Mouse (Mus musculus): ENCODE measurements around the gene Sema3b. TPM values are rescaled to one million over a fixed set of nuclear protein-coding genes. Genes with fewer than 3 reads are reported as not detected.
A peak's percentile ranks its signal among the peaks of the same experiment; 100 is the strongest.

Sema3b gene
- total RNA-seq (2015; ENCODE audit: low replicate concordance) (not detected in 2 replicates), total RNA-seq (2017; ENCODE audit: low replicate concordance) (not detected in 2 replicates)

- no peak for ATAC-seq (replicated peaks; ENCODE audit: low FRiP score, poor library complexity, severe bottlenecking)
Observed at GRCm38 (mm10) chr9:107608741-107609432, at the start of gene Sema3b. Gene Sema3b, minus strand, starts transcription at chr9:107609229.

- no peak for ATAC-seq (replicated peaks; ENCODE audit: low FRiP score, poor library complexity, severe bottlenecking)
Observed at GRCm38 (mm10) chr9:107658096-107658495, 49.1 kb upstream of the Sema3b start.

- no peak for ATAC-seq (replicated peaks; ENCODE audit: low FRiP score, poor library complexity, severe bottlenecking)
Observed at GRCm38 (mm10) chr9:107657144-107657543, 48.1 kb upstream of the Sema3b start.

DNA sequence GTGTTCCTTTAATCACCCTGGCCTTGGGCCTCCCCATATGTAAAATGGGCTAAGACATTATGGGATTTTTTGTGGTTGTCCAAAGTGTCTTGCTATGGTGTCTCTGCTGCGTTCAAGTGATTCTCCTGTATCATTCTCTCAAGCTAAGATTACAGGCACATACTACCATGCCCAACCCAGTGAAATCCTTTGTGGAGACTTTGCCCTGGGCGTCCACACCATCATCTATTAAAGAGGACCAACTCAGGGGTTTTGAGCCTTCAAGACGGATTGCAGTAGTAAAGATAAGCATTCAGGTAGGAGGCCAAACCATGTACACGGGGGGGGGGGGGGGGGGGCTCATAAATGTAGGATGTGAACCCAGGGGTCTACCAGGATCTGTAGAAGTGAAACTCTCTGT, 45.6 kb upstream of the Sema3b start:
- ATAC-seq (replicated peaks; ENCODE audit: low FRiP score, poor library complexity, severe bottlenecking): no peak

DNA sequence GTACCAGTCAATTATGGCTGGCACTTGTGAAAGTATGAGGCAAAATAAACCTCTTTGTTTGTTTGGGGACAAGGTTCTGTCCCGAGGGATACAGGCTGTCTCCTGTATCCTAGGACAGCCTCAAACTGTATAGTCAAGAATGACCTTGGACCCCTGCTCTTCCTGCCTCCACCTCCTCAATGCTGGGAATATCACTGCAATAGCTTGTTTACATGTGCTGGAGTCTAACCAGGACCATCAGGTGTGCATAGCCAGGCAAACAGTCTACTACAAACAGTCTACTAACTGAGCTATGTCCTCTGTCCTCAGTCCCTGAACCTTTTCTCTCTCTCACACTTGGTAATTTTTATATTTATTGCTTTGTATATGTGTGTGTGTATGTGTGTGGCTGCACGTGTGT, 44.4 kb upstream of the Sema3b start:
- no peak for ATAC-seq (replicated peaks; ENCODE audit: low FRiP score, poor library complexity, severe bottlenecking)

DNA sequence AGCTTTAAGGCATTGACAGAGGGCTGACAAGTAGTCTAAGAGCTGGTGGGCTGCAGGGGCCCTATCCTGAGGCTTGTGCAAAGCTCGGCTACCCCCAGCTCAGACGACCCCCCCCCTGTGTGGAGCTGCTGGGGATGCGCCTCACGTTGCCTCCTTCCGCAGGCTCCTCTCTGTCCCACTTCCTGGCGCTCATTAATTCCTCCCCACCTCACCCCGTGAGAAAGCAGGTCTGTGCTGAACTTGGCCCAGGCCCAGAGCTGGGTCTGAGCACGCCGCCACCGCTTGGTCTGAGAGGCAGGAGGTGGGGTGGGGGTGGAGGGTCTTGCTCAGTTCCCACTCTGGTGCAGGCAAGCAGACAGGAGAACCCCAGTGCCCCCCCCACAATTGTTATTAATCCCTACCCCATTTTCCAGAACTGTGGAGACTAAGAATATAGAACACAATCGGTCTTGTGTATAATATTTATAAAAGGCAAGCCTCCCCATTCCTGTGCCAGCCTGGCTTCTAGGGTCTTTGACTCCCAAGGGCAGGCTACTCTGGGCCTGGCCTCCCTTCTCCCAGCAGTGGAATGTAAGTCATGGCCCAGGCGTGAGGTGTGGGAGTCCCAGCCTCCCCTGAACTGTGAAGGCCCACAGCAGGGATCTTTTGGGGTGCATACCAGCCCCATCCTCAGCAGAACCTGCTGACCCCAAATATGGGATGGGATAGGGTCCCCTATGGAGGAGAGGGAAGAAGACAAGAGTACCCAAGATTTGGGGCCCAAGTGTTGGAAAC, 41.9 kb upstream of the Sema3b start:
- no peak for ATAC-seq (replicated peaks; ENCODE audit: low FRiP score, poor library complexity, severe bottlenecking)

- no peak for ATAC-seq (replicated peaks; ENCODE audit: low FRiP score, poor library complexity, severe bottlenecking)
Observed at GRCm38 (mm10) chr9:107650225-107650624, 41.2 kb upstream of the Sema3b start.

- ATAC-seq (replicated peaks; ENCODE audit: low FRiP score, poor library complexity, severe bottlenecking): no peak
Observed at GRCm38 (mm10) chr9:107648767-107649166, 39.7 kb upstream of the Sema3b start.

DNA sequence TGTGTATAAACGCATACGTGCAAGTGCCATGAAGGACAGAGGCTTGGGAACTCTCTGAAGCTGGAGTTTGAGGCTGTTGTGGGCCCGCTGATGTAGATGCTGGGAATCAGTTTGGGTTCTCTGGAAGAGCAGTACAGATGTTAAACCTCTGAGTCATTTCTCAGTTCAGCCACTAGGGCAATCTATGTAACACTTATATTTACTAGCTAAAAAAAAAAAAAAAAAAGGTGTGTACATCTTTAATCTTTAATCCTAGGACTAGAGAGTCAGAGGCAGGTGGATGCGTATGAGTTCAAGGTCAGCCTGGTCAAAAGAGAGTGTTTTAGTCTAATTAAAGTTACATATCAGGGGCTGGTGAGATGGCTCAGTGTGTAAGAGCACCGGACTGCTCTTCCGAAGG, 37.9 kb upstream of the Sema3b start:
- no peak for ATAC-seq (replicated peaks; ENCODE audit: low FRiP score, poor library complexity, severe bottlenecking)

- peak; percentile 67; the same call in 1 of the 2 replicates for ATAC-seq (replicated peaks; ENCODE audit: low FRiP score, poor library complexity, severe bottlenecking)
Observed at GRCm38 (mm10) chr9:107645577-107645976, 36.5 kb upstream of the Sema3b start.

DNA sequence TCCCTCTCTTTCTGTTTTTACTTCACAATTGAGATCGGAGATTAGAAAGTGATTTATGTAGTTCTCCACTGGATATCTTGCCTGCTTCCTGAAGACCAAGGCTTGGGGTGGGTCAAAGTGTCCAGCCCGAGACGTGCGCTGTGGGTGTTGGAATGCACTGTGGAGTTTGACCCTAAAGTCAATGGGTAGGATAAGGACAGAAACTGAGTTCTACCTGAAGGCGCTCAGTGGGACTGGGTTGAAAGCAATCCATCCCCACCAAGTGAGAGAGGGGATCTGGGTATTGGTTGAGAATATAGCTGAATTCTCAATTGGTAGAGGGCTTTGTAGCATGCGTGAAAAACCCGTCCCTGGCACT, 36.1 kb upstream of the Sema3b start:
- ATAC-seq (replicated peaks; ENCODE audit: low FRiP score, poor library complexity, severe bottlenecking): no peak

GRCm38 (mm10) chr9:107644495-107645152, 35.6 kb upstream of the Sema3b start:
- peak; percentile 97 for ATAC-seq (replicated peaks; ENCODE audit: low FRiP score, poor library complexity, severe bottlenecking)

DNA sequence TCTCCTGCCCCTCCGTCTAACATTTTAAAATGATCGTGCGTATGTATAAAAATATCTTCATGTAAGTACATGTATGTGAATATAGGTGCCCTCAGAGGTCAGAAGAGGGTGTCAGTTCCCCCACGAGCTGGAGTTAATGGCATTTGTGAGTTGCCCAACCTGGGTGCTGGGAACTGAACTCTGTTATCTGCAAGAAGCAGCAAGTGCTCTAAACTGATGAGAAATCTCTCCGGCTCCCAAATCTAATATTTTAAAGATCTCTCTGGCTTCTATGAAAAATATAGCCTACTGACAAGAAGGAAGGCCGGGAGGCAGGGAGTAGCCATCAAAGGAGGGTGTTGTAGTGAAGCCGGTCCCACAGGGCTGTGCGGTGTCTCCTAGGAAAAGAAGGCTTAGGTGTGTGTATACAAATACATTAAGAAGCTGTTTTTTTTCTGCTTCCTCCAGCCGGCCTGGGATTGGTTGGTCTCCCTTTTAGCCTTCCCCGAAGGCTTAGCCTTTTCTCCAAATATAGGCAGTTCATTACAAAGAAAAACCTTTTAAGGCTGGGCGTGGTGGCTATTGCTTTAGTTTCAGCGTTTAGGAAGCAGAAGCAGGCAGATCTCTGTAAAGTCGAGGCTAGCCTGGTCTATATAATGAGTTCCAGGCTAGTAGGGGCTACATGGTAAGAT, 34.6 kb upstream of the Sema3b start:
- no peak for ATAC-seq (replicated peaks; ENCODE audit: low FRiP score, poor library complexity, severe bottlenecking)

GRCm38 (mm10) chr9:107641666-107642065, 32.6 kb upstream of the Sema3b start:
- no peak for ATAC-seq (replicated peaks; ENCODE audit: low FRiP score, poor library complexity, severe bottlenecking)

- no peak for ATAC-seq (replicated peaks; ENCODE audit: low FRiP score, poor library complexity, severe bottlenecking)
Observed at GRCm38 (mm10) chr9:107640257-107640772, 31.3 kb upstream of the Sema3b start.

DNA sequence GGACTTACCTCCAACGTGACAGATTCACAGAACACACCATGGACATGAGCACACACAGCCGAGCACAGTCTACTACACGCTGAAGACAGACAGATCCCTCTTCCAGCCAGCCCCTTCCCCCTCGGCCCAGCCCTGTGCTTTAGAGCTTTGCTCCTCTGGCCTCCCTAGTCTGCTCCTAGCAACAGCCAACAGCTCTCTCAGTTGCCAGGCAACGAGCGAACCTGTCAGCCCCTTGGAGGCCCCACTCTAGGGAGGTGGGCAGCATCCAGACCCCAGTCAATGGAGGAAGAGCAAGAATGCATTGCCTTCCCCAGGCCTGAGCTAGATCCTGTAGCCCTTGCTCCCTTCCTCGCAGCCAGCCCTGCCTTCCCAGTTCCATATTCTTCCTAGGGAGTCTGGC, 28.0 kb upstream of the Sema3b start:
- no peak for ATAC-seq (replicated peaks; ENCODE audit: low FRiP score, poor library complexity, severe bottlenecking)

- ATAC-seq (replicated peaks; ENCODE audit: low FRiP score, poor library complexity, severe bottlenecking): peak; percentile 80
Observed at GRCm38 (mm10) chr9:107635279-107636028, 26.4 kb upstream of the Sema3b start, which contains the start of gene Gnai2. Gene Gnai2, minus strand, starts transcription at chr9:107635367.

DNA sequence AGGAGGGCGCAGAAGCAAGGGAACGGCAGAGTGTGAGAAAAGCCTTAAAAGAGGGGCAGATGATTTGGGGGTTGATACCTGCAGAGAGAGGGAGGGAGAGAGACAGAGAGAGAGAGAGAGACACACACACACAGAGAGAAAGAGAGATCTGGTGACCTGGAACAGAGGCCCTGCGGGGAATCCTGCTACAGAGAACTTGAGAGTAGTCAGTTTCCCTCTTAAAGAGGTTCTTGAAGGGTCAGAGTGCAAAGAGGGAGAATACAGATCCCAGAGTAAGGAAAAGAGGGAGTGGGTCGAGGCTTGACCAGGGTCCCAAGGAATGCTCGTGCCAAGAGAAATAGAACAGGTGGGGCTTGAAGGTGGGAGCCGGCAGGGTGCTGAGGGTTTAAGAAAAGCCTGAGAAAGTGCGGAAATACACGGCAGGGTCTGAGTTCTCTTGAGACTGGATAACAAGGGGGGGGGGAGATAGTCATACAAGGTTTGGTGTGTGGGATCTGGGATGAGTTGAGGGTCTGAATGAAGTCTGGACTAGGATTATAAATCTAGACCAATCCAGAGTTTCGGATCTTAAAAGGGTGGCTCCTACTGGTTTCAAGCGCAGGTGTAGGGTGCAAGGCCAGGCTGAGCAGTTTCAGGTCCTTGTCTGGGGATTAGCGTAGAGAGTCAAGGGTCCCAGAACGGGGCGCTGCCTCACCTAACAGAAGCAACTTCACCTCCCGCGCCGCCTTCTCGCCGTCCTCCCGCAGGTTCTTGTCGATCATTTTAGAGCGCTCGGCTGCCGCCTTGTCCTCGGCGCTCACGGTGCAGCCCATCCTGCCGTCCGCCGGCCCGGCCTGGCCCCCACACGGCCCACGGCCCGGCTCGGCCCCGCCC, 25.6 kb upstream of the Sema3b start:
- ATAC-seq (replicated peaks; ENCODE audit: low FRiP score, poor library complexity, severe bottlenecking): no peak
